Mouse (Mus musculus): Measurements from ENCODE around the gene Pxdc1.

Pxdc1 gene

DNA sequence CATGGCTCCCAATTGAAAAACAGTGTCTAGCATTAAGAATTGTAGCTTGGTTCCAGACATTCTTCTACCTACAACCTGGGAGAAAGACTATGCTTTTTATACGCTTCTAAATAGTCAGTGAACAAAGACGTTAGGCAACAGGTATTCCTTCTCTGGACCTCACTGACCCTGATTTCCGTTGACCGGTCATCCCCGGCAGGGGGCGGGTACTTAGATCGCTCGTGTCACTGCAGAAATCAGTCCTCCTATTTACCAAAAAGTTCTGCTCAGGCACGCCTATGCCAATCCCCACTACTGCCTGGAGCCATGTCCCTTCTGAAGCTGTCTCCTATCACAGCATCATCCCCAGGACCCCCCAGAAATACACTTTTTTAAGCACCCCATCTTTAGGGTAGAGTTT is at the start of gene Pxdc1:
TSS of gene Pxdc1 (minus strand) at position 96 of the 400 bp plus-strand sequence.
- no peak for DNase-seq

DNA sequence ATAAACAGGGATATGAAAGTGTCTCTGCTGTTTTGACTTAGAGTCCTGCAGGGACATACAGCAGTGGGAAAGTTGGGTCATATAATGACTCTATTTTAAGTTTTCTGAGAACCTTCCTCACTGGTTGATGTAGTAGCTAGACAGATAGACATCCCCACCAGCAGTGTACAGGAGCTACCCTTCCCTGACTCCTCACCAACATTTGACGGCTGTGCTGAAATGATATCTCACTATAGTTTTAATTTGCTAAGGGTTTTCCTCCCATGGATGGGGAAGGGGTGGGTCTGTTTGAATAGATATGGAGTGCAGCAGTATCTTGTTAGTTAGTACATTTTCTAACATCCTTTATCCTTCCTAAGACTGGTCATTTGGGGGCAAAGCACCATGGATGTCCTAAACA is 47.3 kb upstream of the Pxdc1 start:
- DNase-seq = no peak

GRCm38 (mm10) chr13:34700091-34700490 is 46.8 kb upstream of the Pxdc1 start:
- no peak for DNase-seq

DNA sequence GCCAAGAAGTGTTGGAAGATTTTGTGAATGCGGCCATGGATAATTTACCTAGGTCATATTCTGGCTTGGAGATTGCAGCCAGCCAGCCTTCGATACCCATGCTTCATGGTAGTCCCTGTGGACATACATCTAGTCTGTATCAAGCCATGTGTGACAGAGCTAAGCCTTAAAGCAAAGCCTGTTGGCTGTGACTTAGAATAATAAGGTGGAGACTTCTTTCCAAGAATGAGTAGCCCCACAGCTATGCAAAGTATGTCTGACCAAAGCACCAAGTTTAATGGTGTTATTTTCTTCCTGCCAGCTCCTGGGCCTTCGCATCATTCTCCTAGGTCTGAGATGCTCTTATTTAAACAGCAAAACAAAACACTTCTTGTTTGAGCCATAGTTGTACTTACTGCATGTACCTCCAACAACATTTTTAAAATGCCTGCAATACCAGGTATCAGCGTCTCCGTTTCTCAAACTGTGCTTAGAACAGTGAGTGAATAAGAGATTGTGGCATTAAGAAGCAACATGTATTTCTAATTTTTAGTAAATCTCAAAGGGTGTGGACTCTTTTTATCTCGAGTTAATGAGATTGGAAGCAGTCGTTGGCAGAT is 43.5 kb upstream of the Pxdc1 start:
- DNase-seq = no peak

DNA sequence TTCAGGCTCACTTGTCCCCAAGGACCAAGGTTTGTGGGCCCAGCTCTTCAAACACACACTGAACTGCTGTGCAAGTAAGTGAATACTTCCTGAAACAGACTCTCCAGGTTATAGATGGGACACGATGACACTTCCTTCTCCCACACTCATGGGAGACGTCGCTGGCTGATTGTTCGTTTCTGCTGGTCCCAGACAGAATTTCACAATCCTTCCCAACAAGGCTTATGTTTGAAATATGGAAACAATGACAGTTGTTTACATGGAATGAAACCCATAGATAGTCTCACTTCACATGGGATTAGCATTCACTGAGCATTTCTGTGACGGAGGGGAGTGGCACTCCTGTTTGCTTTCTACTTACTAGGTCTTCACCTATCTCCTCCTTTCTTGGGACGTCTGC is 39.8 kb upstream of the Pxdc1 start:
- DNase-seq = no peak

DNA sequence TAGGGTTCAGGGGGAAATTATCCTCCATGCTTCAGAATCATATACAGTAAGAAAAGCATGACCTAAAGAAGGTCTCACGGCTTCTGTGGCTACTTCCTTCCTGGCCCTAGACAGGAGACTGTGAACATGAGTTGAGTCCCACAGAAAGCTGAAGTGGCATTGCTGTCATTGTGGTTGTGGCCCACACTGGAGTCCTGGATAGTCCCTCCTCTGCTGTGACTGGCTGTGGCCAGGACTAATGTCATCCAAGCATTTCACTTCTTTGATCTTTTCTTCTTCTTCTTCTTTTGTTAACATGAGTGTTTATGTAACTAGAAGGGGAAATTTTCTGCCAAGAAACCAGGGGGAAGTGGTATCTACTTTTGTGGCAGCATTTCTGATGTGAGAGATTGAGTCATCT is 37.8 kb upstream of the Pxdc1 start:
- no peak for DNase-seq

DNA sequence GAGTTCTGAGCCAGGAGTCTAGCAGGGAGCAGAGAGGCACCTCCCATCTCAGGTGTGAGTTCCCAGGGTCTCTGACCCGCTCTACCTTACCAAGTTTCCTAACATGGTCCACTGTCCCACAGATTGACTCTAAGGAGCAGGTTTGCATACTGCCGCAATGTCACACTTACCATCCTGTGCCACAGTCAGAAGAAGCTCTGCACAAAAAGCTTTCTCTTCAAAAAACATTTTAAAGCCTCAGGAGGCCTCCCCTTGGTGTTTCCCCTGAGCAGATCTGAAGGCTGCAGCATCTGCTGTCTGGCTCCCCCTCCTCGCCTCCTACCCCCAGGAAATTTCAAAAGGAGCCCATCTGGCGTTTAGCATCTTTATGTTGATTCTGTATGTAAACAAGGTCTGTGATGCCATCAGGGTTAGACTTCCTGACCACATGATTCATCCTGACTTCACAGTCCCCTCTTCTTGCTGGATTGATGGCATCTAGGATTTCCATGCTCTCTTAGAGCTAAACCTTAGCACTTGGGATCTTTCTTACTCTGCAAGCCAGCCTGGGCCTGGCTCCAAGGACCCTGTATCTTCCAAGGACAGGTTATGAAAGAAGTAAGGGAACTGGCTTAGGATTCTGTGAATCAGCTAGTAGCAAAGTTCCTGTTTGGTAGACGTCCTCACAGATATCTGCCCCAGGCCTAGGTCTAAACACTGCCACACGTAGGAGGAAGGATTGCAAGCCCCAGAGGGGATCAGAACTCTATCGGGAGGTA is 31.9 kb upstream of the Pxdc1 start:
- no peak for DNase-seq

GRCm38 (mm10) chr13:34683762-34684488 is 30.6 kb upstream of the Pxdc1 start:
- no peak for DNase-seq

DNA sequence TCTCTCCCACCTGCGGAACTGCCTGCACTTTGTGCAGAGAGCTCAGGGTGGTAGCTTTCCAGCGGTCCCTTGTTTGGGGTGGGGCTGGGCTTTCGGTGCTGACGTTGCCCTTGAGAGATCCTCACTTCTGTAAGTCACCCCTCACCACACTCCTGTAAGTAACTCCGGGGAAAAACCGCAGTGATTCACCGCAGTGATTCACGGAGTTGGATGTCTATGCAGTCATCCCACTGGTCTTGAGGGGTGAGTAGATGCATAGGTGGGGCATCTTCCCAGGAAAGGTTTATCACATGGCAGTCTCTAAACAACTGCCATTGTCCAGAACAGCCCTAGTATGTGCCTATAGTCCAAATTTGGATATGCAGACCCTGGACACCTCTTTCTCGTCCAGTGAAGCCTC is 30.0 kb upstream of the Pxdc1 start:
- DNase-seq = no peak

GRCm38 (mm10) chr13:34676507-34676906 is 23.2 kb upstream of the Pxdc1 start:
- no peak for DNase-seq

GRCm38 (mm10) chr13:34675847-34676383 is 22.6 kb upstream of the Pxdc1 start:
- DNase-seq = no peak

- DNase-seq = no peak
These were observed 20.1 kb upstream of the Pxdc1 start for GRCm38 (mm10) chr13:34673354-34673753.

- DNase-seq = no peak
These were observed 16.9 kb upstream of the Pxdc1 start for GRCm38 (mm10) chr13:34669919-34670865.

GRCm38 (mm10) chr13:34667197-34667596 is 13.9 kb upstream of the Pxdc1 start:
- DNase-seq = no peak

DNA sequence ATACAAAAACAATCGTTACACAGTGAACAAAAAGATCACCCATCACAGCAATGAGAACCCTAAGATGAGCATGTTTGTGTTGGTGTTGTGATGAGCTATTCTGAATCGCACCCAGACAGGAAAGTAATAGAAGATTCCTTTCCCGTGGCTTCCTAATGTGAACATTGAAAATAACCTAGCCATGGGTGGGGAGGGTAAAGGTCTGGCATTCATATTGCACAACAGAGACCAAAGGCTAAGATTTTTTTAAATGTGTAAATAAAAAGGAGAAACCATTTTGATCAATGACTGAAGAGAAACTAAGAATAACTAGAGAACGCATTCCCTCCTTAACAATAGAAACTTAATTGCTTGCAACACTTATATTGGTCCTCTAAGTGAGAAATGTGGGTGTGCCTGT is 11.8 kb upstream of the Pxdc1 start:
- no peak for DNase-seq

DNA sequence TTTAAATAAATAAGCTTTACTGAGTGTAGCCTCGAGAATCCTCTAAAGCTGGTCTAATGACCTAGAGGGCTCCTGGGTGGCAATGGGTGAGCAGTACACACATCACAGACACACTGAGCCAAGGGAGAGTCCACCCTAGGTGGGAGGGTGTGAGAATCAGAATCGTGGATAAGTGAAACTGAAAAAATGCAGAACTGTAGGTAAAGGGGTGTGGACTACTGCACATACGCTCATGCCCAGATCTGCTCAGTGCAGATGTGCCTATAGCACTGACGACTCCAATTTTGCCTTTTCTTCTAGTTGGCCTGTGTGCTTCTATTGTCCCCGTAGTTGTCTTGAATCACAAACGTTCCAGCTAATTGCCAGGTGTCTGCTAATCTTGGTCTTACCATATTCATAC is 10.5 kb upstream of the Pxdc1 start:
- DNase-seq = no peak

DNA sequence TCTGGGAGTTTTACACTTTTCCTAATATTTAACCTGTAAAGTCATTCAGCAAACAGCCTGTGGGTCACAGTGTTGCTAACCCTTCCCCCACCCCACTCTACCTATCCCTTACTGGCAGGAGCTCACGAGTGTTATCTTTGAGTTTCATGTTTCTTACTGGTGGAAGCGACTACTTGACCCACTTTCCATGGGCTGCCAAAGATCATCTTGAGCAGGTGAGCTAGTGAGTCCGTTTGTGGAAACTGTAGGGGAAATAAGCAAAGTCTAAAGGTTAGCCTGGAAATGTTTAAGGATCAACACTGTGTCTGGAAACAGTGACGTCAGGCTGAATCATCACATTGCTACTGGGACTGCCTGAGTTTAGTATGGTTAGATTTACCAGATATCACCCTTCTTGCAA is 6.2 kb upstream of the Pxdc1 start:
- no peak for DNase-seq

DNA sequence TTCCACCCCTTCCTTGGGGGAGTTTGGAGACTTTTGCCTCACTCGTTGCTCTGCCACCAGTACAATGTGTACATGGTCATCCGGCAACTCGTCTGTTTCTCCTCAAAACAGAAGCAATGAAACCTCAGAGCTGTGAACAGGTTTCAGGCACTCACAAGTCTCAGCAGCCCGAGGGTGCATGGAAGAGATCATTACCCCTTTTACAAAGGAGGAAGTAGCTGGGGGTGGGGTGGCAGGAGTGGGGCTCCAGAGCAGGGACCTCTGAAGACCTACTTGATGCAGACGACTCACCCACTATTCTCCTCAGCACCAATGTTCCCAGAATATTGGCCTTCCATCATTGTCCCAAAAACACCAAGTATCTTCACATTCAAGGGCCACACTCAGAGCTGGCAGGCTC is 3.1 kb upstream of the Pxdc1 start:
- no peak for DNase-seq

DNA sequence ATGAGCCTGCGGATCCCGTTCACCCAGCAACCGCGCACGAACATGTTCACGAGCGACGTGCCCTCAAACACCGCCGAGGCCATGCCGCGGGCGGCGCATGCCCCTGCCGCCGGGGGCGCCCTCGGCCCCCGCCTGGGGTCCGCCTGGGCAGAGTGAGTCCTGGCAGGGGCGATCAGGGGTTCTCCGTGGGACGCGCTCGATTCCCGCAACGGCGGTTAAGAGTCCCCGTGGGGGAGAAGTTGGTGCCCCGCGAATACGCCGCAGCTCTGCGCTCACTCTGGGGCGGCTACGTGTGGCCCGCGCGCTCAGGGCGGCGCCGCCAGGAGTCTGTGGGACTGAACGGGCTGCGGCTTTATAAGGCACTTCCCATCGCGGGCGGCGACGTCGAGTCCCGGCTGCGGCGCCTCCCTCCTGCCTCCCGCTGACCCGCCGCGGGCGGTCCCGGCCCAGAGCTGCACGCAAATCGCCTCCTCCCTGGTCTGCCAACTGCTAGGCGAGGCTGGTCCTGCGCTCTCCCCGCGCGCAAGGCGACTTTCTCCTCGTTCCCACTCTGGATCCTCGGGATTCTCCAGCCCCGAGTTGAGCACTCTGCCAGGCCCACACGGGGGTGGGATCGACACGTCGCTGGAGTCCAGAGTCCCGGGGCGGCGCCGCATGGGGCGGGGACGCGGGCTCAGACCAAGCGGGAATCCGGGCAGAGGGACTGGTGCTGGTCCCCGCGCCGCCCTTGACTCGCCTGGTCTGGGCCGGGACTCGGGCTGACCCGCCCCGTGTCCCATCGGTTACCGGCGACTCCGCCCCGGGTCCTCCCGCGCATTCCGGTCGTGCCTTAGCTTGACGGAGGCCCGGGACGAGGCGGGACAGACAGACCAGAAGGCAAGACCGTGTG is 689 bp downstream of the Pxdc1 start:
- DNase-seq = no peak

GRCm38 (mm10) chr13:34652016-34652352 is 1.3 kb downstream of the Pxdc1 start:
- DNase-seq = no peak

DNA sequence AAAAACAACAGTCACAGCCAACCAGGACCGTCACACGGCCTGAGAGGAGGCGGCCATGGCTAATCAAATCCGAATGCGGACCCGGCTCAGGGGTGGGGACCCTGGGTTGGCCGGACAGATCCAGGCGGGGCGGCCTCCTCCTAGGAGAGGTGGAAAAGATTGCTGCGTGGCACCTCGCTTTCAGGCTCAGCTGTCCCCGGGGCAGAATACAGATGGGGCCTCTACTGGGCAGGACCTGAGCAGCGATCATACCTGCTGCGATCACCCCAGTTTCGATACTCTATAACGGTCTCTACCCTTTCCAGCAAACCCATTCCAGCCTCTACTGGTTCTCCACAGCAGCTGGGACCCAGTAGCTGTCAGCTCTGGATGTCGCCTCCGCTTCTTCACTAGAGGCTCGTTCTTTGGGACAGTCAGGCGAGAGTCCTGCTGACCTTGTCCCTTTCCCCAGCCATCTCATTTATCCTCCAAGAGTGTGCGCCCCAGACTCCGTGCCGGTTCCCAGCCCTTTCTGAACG is 1.8 kb downstream of the Pxdc1 start:
- no peak for DNase-seq

DNA sequence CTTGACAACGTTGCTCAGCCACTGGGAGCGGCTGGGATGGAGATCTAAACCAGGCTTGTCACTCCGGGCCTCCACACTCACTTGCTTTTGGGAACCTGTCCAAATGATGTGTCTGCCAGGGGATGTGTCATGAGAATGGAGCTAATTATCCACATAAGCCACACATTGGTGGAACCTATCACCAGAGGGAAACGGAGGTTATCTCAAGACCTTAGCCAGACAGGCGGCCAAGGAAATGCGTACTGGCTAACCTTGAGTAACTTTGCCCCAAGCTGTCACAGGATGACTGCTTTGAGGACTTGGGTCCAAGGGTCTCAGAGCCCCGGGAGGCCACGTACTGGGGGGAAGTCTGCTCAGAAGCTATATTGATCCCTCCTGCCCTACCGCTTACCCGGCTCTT is 2.3 kb downstream of the Pxdc1 start:
- DNase-seq = no peak
